Mouse (Mus musculus): ENCODE measurements around the gene Ugt1a7c. TPM values are rescaled to one million over a fixed set of nuclear protein-coding genes. Genes with fewer than 3 reads are reported as not detected.

Ugt1a7c gene
- total and polyA plus RNA-seq, 3 experiments: 2.2 to 15.3 (median 11.1) TPM

- TF ChIP-seq MAZ (IDR thresholded peaks at IDR 0.05; ENCODE audit: low read depth, low read length): no peak
- TF ChIP-seq ZKSCAN1 (IDR thresholded peaks at IDR 0.05; ENCODE audit: borderline replicate concordance, low read depth, low read length): no peak
- no peak for TF ChIP-seq MAFK (IDR thresholded peaks at IDR 0.05; ENCODE audit: insufficient replicate concordance, low read length)
- no peak for TF ChIP-seq NELFE (IDR thresholded peaks at IDR 0.05; ENCODE audit: low read depth, low read length)
- no peak for TF ChIP-seq CTCF (conservative IDR thresholded peaks at IDR 0.05 in 1 of 2, IDR thresholded peaks at IDR 0.05 in 1 of 2; ENCODE audit: low read depth in 2 of 2, low read length in 2 of 2)
- no peak for TF ChIP-seq SMC3 (IDR thresholded peaks at IDR 0.05; ENCODE audit: low read depth, low read length)
- dilution Hi-C loops (cut with MboI; ENCODE audit: extremely low pct_ligation_motif_present, extremely low pct_unique_long_range_greater_than_20kb, low sequenced_read_pairs): no loop called here
- H3K9me3 ChIP-seq (replicated peaks; ENCODE audit: low read length): peaks cover 78% of the 10 kb centered on the region
Observed at GRCm38 (mm10) chr1:88233421-88234247, 138.8 kb downstream of the Ugt1a7c start.

DNA sequence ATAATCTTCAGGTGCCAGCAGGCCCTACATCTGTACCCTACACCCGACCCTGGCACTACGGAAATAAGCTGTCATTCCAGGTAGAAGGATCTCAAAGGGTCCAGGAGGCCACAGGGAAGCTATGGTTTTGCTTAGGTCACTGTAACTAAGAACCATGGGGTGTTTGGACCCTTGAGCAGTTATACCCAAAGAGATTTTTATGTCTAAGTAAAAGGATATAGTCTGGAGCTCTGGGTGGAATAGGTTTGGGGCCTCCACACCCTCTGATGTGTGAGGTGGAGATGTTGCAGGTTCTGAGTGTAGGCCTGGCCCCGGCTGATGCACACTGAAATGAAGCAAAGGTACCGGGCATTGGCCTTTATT is 139.4 kb downstream of the Ugt1a7c start:
- H3K4me2 ChIP-seq (ENCODE audit: insufficient read depth, low read depth, poor library complexity, severe bottlenecking): no peak overlapping the region
- H3K9ac ChIP-seq (ENCODE audit: insufficient read depth, low read depth): no peak overlapping the region
- H3K36me3 ChIP-seq (replicated peaks in 1 of 2; ENCODE audit: control insufficient read depth in 1 of 2, insufficient read depth in 1 of 2, low read length in 1 of 2): no peaks in the 10 kb centered on the region
- TF ChIP-seq TBP (conservative IDR thresholded peaks at IDR 0.05; ENCODE audit: low read depth, low read length): no peak
- no peak for TF ChIP-seq ZNF384 (IDR thresholded peaks at IDR 0.05; ENCODE audit: low read depth, low read length)
- TF ChIP-seq UBTF (IDR thresholded peaks at IDR 0.05; ENCODE audit: low read depth, low read length): no peak
- TF ChIP-seq IRF4 (IDR thresholded peaks at IDR 0.05; ENCODE audit: low read depth, low read length): no peak
- dilution Hi-C loops (cut with MboI; ENCODE audit: extremely low pct_ligation_motif_present, extremely low pct_unique_long_range_greater_than_20kb, low sequenced_read_pairs) (no loop called here), in situ Hi-C loops (cut with MboI; ENCODE audit: low pct_ligation_motif_present, low pct_unique_long_range_greater_than_20kb, low sequenced_read_pairs) (no loop called here)
- H3K79me2 ChIP-seq (replicated peaks; ENCODE audit: control insufficient read depth, extremely low read depth, insufficient read depth, poor library complexity, severe bottlenecking): no peaks in the 10 kb centered on the region
- no peaks in the 10 kb centered on the region for H3K4me1 ChIP-seq (ENCODE audit: control insufficient read depth in 1 of 2, insufficient read depth in 2 of 2)
- DNase-seq (ENCODE audit: extremely low read depth): no peak
- peaks cover 29% of the 10 kb centered on the region for H3K27me3 ChIP-seq (replicated peaks)
- peaks cover 84% of the 10 kb centered on the region for H3K9me3 ChIP-seq (replicated peaks; ENCODE audit: low read length)
- no peak overlapping the region for H3K27ac ChIP-seq (ENCODE audit: insufficient read depth, low read depth)
- H3K4me3 ChIP-seq (replicated peaks in 1 of 3; ENCODE audit: low read depth in 2 of 3, low read length in 2 of 3, poor library complexity in 1 of 3): no peak overlapping the region

More at GRCm38 (mm10) chr1:88233421-88234247, 138.8 kb downstream of the Ugt1a7c start:
- no peak overlapping the region for H3K4me3 ChIP-seq (replicated peaks in 1 of 3; ENCODE audit: low read depth in 2 of 3, low read length in 2 of 3, poor library complexity in 1 of 3)
- no peak overlapping the region for H3K9ac ChIP-seq (ENCODE audit: insufficient read depth, low read depth)
- H3K4me1 ChIP-seq (ENCODE audit: control insufficient read depth in 1 of 2, insufficient read depth in 2 of 2): no peaks in the 10 kb centered on the region
- H3K4me2 ChIP-seq (ENCODE audit: insufficient read depth, low read depth, poor library complexity, severe bottlenecking): no peak overlapping the region
- H3K27ac ChIP-seq (ENCODE audit: insufficient read depth, low read depth): no peak overlapping the region
- no peaks in the 10 kb centered on the region for H3K36me3 ChIP-seq (replicated peaks in 1 of 2; ENCODE audit: control insufficient read depth in 1 of 2, insufficient read depth in 1 of 2, low read length in 1 of 2)
- no peak for DNase-seq (ENCODE audit: extremely low read depth)
- no peaks in the 10 kb centered on the region for H3K79me2 ChIP-seq (replicated peaks; ENCODE audit: control insufficient read depth, extremely low read depth, insufficient read depth, poor library complexity, severe bottlenecking)
- H3K27me3 ChIP-seq (replicated peaks): peaks cover 23% of the 10 kb centered on the region
- in situ Hi-C loops (cut with MboI; ENCODE audit: low pct_ligation_motif_present, low pct_unique_long_range_greater_than_20kb, low sequenced_read_pairs): no loop called here

DNA sequence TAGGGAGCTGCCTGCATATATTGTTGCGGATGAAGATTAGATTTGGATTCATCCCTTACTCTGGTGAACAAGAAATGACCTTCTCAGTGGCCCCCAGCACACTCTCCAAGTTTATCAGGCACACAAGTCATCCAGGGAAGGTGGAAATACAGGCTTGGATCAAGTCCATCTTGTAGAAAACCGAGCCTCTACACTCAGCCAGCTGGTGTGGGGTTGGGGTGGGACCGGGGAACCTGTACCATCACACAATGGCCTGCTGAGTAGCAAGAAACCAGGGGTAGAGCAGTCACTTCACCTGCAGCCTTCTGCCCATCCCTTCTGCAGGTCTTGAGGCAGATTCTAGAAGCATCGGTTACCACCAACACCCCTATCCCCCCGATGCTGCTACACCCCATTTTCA is 139.8 kb downstream of the Ugt1a7c start:
- H3K27me3 ChIP-seq (replicated peaks): peaks cover 32% of the 10 kb centered on the region
- no peak overlapping the region for H3K4me2 ChIP-seq (ENCODE audit: insufficient read depth, low read depth, poor library complexity, severe bottlenecking)
- no peak overlapping the region for H3K27ac ChIP-seq (ENCODE audit: insufficient read depth, low read depth)
- no peaks in the 10 kb centered on the region for H3K79me2 ChIP-seq (replicated peaks; ENCODE audit: control insufficient read depth, extremely low read depth, insufficient read depth, poor library complexity, severe bottlenecking)
- DNase-seq (ENCODE audit: extremely low read depth): no peak
- H3K9me3 ChIP-seq (replicated peaks; ENCODE audit: low read length): peaks cover 84% of the 10 kb centered on the region
- no peaks in the 10 kb centered on the region for H3K36me3 ChIP-seq (replicated peaks in 1 of 2; ENCODE audit: control insufficient read depth in 1 of 2, insufficient read depth in 1 of 2, low read length in 1 of 2)
- H3K4me3 ChIP-seq (replicated peaks in 1 of 3; ENCODE audit: low read depth in 2 of 3, low read length in 2 of 3, poor library complexity in 1 of 3): no peak overlapping the region
- dilution Hi-C loops (cut with MboI; ENCODE audit: extremely low pct_ligation_motif_present, extremely low pct_unique_long_range_greater_than_20kb, low sequenced_read_pairs): no loop called here
- in situ Hi-C loops (cut with MboI; ENCODE audit: low pct_ligation_motif_present, low pct_unique_long_range_greater_than_20kb, low sequenced_read_pairs): no loop called here
- no peaks in the 10 kb centered on the region for H3K4me1 ChIP-seq (ENCODE audit: control insufficient read depth in 1 of 2, insufficient read depth in 2 of 2)
- no peak overlapping the region for H3K9ac ChIP-seq (ENCODE audit: insufficient read depth, low read depth)
- TF ChIP-seq E2F4 (IDR thresholded peaks at IDR 0.05; ENCODE audit: insufficient replicate concordance, low read depth, low read length) (no peak), NRF1 (IDR thresholded peaks at IDR 0.05; ENCODE audit: low read depth, low read length) (no peak), POLR2AphosphoS2 (IDR thresholded peaks at IDR 0.05; ENCODE audit: low read depth, low read length) (no peak), SIN3A (IDR thresholded peaks at IDR 0.05; ENCODE audit: low read length) (no peak), CTCF (conservative IDR thresholded peaks at IDR 0.05 in 1 of 2, IDR thresholded peaks at IDR 0.05 in 1 of 2; ENCODE audit: low read depth in 2 of 2, low read length in 2 of 2) (no peak), ZKSCAN1 (IDR thresholded peaks at IDR 0.05; ENCODE audit: borderline replicate concordance, low read depth, low read length) (no peak), TCF12 (IDR thresholded peaks at IDR 0.05; ENCODE audit: low read depth, low read length) (no peak)

All from CH12.LX (cell line).